Mouse (Mus musculus): ENCODE measurements at regions not wholly inside any gene's neighbourhood (a gene's known extent, or its start where the extent isn't known, plus 50 kb on each side); places are given as distances from the start of the nearest gene placed in this dataset.
"Not testable (repeated sequence)": the region's sequence is repeated elsewhere in the genome, so short reads cannot be mapped to it uniquely, and the experiment has no call there.

- peak; percentile 11 for DNase-seq (ENCODE audit: low read depth, low spot score)
Observed at GRCm38 (mm10) chr6:61042667-61043523, 118.1 kb downstream of the Mmrn1 start.

- no peak for DNase-seq (ENCODE audit: low read depth, low spot score)
Observed at GRCm38 (mm10) chr6:61043524-61044450, 119.0 kb downstream of the Mmrn1 start.

GRCm38 (mm10) chr6:61047667-61048066 lies 122.9 kb downstream of the Mmrn1 start:
- not testable (repeated sequence) for DNase-seq (ENCODE audit: low read depth, low spot score)

- peak; percentile 9 for DNase-seq (ENCODE audit: low read depth, low spot score)
Observed at GRCm38 (mm10) chr6:61063129-61063528, 117.0 kb upstream of the Ccser1 start.

GRCm38 (mm10) chr6:61065769-61066168 lies 114.4 kb upstream of the Ccser1 start:
- DNase-seq (ENCODE audit: low read depth, low spot score) = no peak

- no peak for DNase-seq (ENCODE audit: low read depth, low spot score)
Observed at GRCm38 (mm10) chr6:61066501-61067282, 113.4 kb upstream of the Ccser1 start.

GRCm38 (mm10) chr6:61067355-61068116 lies 112.6 kb upstream of the Ccser1 start:
- no peak for DNase-seq (ENCODE audit: low read depth, low spot score)

GRCm38 (mm10) chr6:61068117-61068489 lies 112.0 kb upstream of the Ccser1 start:
- no peak for DNase-seq (ENCODE audit: low read depth, low spot score)

- DNase-seq (ENCODE audit: low read depth, low spot score) = no peak
Observed at GRCm38 (mm10) chr6:61073267-61073666, 106.9 kb upstream of the Ccser1 start.

- DNase-seq (ENCODE audit: low read depth, low spot score) = no peak
Observed at GRCm38 (mm10) chr6:61073794-61074193, 106.3 kb upstream of the Ccser1 start.

- DNase-seq (ENCODE audit: low read depth, low spot score) = no peak
Observed at GRCm38 (mm10) chr6:61074700-61075099, 105.4 kb upstream of the Ccser1 start.

GRCm38 (mm10) chr6:61078559-61078958 lies 101.6 kb upstream of the Ccser1 start:
- no peak for DNase-seq (ENCODE audit: low read depth, low spot score)

- DNase-seq (ENCODE audit: low read depth, low spot score) = no peak
Observed at GRCm38 (mm10) chr6:61080661-61081060, 99.5 kb upstream of the Ccser1 start.

GRCm38 (mm10) chr6:61083346-61083745 lies 96.8 kb upstream of the Ccser1 start:
- DNase-seq (ENCODE audit: low read depth, low spot score) = no peak

- DNase-seq (ENCODE audit: low read depth, low spot score) = no peak
Observed at GRCm38 (mm10) chr6:61099348-61099981, 80.7 kb upstream of the Ccser1 start.

- DNase-seq (ENCODE audit: low read depth, low spot score) = no peak
Observed at GRCm38 (mm10) chr6:61099982-61100365, 80.2 kb upstream of the Ccser1 start.

- no peak for DNase-seq (ENCODE audit: low read depth, low spot score)
Observed at GRCm38 (mm10) chr6:61101972-61102371, 78.2 kb upstream of the Ccser1 start.

GRCm38 (mm10) chr6:61103459-61104234 lies 76.5 kb upstream of the Ccser1 start:
- no peak for DNase-seq (ENCODE audit: low read depth, low spot score)

- DNase-seq (ENCODE audit: low read depth, low spot score) = no peak
Observed at GRCm38 (mm10) chr6:61115250-61115649, 64.9 kb upstream of the Ccser1 start.

- peak; percentile 34 for DNase-seq (ENCODE audit: low read depth, low spot score)
Observed at GRCm38 (mm10) chr6:61119590-61119989, 60.5 kb upstream of the Ccser1 start.
